Mouse (Mus musculus): ENCODE measurements around the gene Cnppd1. TPM values are rescaled to one million over a fixed set of nuclear protein-coding genes. Genes with fewer than 3 reads are reported as not detected.

The Cnppd1 gene
- polyA plus RNA-seq (2015; fragmentation: Nextera tagmentation; extraction: Ambion mirVana), result 51.1 and 54.4 TPM in 2 replicates

- Histone ChIP-seq H3K4me1 (ENCODE audit: insufficient read depth, low read length) (peaks cover 16% of the 10 kb centered on the region), H3K36me3 (ENCODE audit: insufficient read depth, low read length) (peaks cover 44% of the 10 kb centered on the region), H3K4me3 (ENCODE audit: low read length) (peak within 1 kb of the TSS; percentile 90), H3K27ac (ENCODE audit: low read length) (peak within 1 kb of the TSS; percentile 98), H3K9ac (replicated peaks; ENCODE audit: low read length) (peak within 1 kb of the TSS; percentile 94), H3K4me2 (replicated peaks; ENCODE audit: low read depth, low read length) (peak within 1 kb of the TSS; percentile 94), H3K9me3 (ENCODE audit: low read length) (no peaks in the 10 kb centered on the region), H3K27me3 (ENCODE audit: insufficient read depth, low read length) (no peaks in the 10 kb centered on the region)
- under 1% methylated on average over 84 of the region's 91 CpGs for WGBS
- peak; percentile 88 for ATAC-seq (ENCODE audit: low FRiP score, low TSS enrichment)
Observed at GRCm38 (mm10) chr1:75142301-75143261, at the start of gene Cnppd1, which contains the start of gene Retreg2. Cnppd1 (minus strand) TSS chr1:75142711. Retreg2 (plus strand) TSS chr1:75142778.

- H3K4me2 ChIP-seq (replicated peaks; ENCODE audit: low read depth, low read length), result peak within 1 kb of the TSS; percentile 92
- peak within 1 kb of the TSS; percentile 86 for H3K4me3 ChIP-seq (ENCODE audit: low read length)
- peaks cover 25% of the 10 kb centered on the region for H3K36me3 ChIP-seq (ENCODE audit: insufficient read depth, low read length)
- peak within 1 kb of the TSS; percentile 90 for H3K9ac ChIP-seq (replicated peaks; ENCODE audit: low read length)
- under 1% methylated on average over 55 of the region's 56 CpGs for WGBS
- peak; percentile 99 for ATAC-seq (ENCODE audit: low FRiP score, low TSS enrichment)
- peaks cover 23% of the 10 kb centered on the region for H3K4me1 ChIP-seq (ENCODE audit: insufficient read depth, low read length)
- H3K27me3 ChIP-seq (ENCODE audit: insufficient read depth, low read length), result no peaks in the 10 kb centered on the region
- H3K9me3 ChIP-seq (ENCODE audit: low read length), result no peaks in the 10 kb centered on the region
- H3K27ac ChIP-seq (ENCODE audit: low read length), result peak within 1 kb of the TSS; percentile 94
Observed at GRCm38 (mm10) chr1:75191622-75192402, 49.3 kb upstream of the Cnppd1 start, which contains the start of the genes Ankzf1 and Atg9a. Ankzf1 (plus strand) TSS chr1:75192151. Atg9a (minus strand) TSS chr1:75192196.

- Histone ChIP-seq H3K9ac (replicated peaks; ENCODE audit: low read length) (peak overlapping the region; percentile 89), H3K36me3 (ENCODE audit: insufficient read depth, low read length) (peaks cover 26% of the 10 kb centered on the region), H3K27me3 (ENCODE audit: insufficient read depth, low read length) (no peaks in the 10 kb centered on the region), H3K27ac (ENCODE audit: low read length) (peak overlapping the region; percentile 89), H3K4me3 (ENCODE audit: low read length) (peak overlapping the region; percentile 86), H3K9me3 (ENCODE audit: low read length) (no peaks in the 10 kb centered on the region), H3K4me1 (ENCODE audit: insufficient read depth, low read length) (peaks cover 23% of the 10 kb centered on the region), H3K4me2 (replicated peaks; ENCODE audit: low read depth, low read length) (peak overlapping the region; percentile 67)
- no peak for ATAC-seq (ENCODE audit: low FRiP score, low TSS enrichment)
- 47% methylated on average over 5 of the region's 5 CpGs for WGBS
Observed at GRCm38 (mm10) chr1:75191258-75191621, 48.7 kb upstream of the Cnppd1 start.

- Histone ChIP-seq H3K9ac (replicated peaks; ENCODE audit: low read length) (peak overlapping the region; percentile 89; the same call in 1 of the 2 replicates), H3K4me2 (replicated peaks; ENCODE audit: low read depth, low read length) (no peak overlapping the region), H3K27me3 (ENCODE audit: insufficient read depth, low read length) (no peaks in the 10 kb centered on the region), H3K9me3 (ENCODE audit: low read length) (no peaks in the 10 kb centered on the region), H3K4me3 (ENCODE audit: low read length) (no peak overlapping the region; the same call in 1 of the 2 replicates), H3K27ac (ENCODE audit: low read length) (no peak overlapping the region), H3K4me1 (ENCODE audit: insufficient read depth, low read length) (peaks cover 23% of the 10 kb centered on the region), H3K36me3 (ENCODE audit: insufficient read depth, low read length) (peaks cover 26% of the 10 kb centered on the region)
- ATAC-seq (ENCODE audit: low FRiP score, low TSS enrichment), result no peak
- WGBS, result 65% methylated on average over 2 of the region's 2 CpGs
Observed at GRCm38 (mm10) chr1:75190577-75190976, 48.1 kb upstream of the Cnppd1 start.

GRCm38 (mm10) chr1:75187914-75188483, 45.5 kb upstream of the Cnppd1 start:
- Histone ChIP-seq H3K27ac (ENCODE audit: low read length) (no peak overlapping the region), H3K4me3 (ENCODE audit: low read length) (no peak overlapping the region), H3K9me3 (ENCODE audit: low read length) (no peaks in the 10 kb centered on the region), H3K36me3 (ENCODE audit: insufficient read depth, low read length) (peaks cover 31% of the 10 kb centered on the region), H3K27me3 (ENCODE audit: insufficient read depth, low read length) (no peaks in the 10 kb centered on the region), H3K9ac (replicated peaks; ENCODE audit: low read length) (no peak overlapping the region), H3K4me2 (replicated peaks; ENCODE audit: low read depth, low read length) (no peak overlapping the region), H3K4me1 (ENCODE audit: insufficient read depth, low read length) (peaks cover 14% of the 10 kb centered on the region)
- ATAC-seq (ENCODE audit: low FRiP score, low TSS enrichment), result no peak
- WGBS, result 82% methylated on average over 2 of the region's 2 CpGs

GRCm38 (mm10) chr1:75187126-75187525, 44.6 kb upstream of the Cnppd1 start:
- Histone ChIP-seq H3K9ac (replicated peaks; ENCODE audit: low read length) (no peak overlapping the region), H3K36me3 (ENCODE audit: insufficient read depth, low read length) (peaks cover 37% of the 10 kb centered on the region), H3K4me1 (ENCODE audit: insufficient read depth, low read length) (peaks cover 12% of the 10 kb centered on the region), H3K9me3 (ENCODE audit: low read length) (no peaks in the 10 kb centered on the region), H3K27me3 (ENCODE audit: insufficient read depth, low read length) (no peaks in the 10 kb centered on the region), H3K27ac (ENCODE audit: low read length) (no peak overlapping the region), H3K4me3 (ENCODE audit: low read length) (no peak overlapping the region), H3K4me2 (replicated peaks; ENCODE audit: low read depth, low read length) (no peak overlapping the region)
- ATAC-seq (ENCODE audit: low FRiP score, low TSS enrichment), result no peak

GRCm38 (mm10) chr1:75185495-75185894, 43.0 kb upstream of the Cnppd1 start:
- ATAC-seq (ENCODE audit: low FRiP score, low TSS enrichment), result no peak
- no peak overlapping the region for H3K9ac ChIP-seq (replicated peaks; ENCODE audit: low read length)
- H3K4me3 ChIP-seq (ENCODE audit: low read length), result no peak overlapping the region
- H3K36me3 ChIP-seq (ENCODE audit: insufficient read depth, low read length), result peaks cover 42% of the 10 kb centered on the region
- 90% methylated on average over 11 of the region's 11 CpGs for WGBS
- no peak overlapping the region for H3K4me2 ChIP-seq (replicated peaks; ENCODE audit: low read depth, low read length)
- H3K9me3 ChIP-seq (ENCODE audit: low read length), result no peaks in the 10 kb centered on the region
- no peak overlapping the region for H3K27ac ChIP-seq (ENCODE audit: low read length)
- peaks cover 4% of the 10 kb centered on the region; the same call in 1 of the 2 replicates for H3K4me1 ChIP-seq (ENCODE audit: insufficient read depth, low read length)
- H3K27me3 ChIP-seq (ENCODE audit: insufficient read depth, low read length), result no peaks in the 10 kb centered on the region

- peaks cover 8% of the 10 kb centered on the region for H3K4me1 ChIP-seq (ENCODE audit: insufficient read depth, low read length)
- 76% methylated on average over 4 of the region's 4 CpGs for WGBS
- H3K4me3 ChIP-seq (ENCODE audit: low read length), result no peak overlapping the region
- no peaks in the 10 kb centered on the region for H3K9me3 ChIP-seq (ENCODE audit: low read length)
- H3K36me3 ChIP-seq (ENCODE audit: insufficient read depth, low read length), result peaks cover 43% of the 10 kb centered on the region
- no peak for ATAC-seq (ENCODE audit: low FRiP score, low TSS enrichment)
- no peak overlapping the region for H3K9ac ChIP-seq (replicated peaks; ENCODE audit: low read length)
- no peaks in the 10 kb centered on the region for H3K27me3 ChIP-seq (ENCODE audit: insufficient read depth, low read length)
- no peak overlapping the region for H3K4me2 ChIP-seq (replicated peaks; ENCODE audit: low read depth, low read length)
- no peak overlapping the region for H3K27ac ChIP-seq (ENCODE audit: low read length)
Observed at GRCm38 (mm10) chr1:75182160-75182559, 39.6 kb upstream of the Cnppd1 start.

GRCm38 (mm10) chr1:75181377-75181870, 38.9 kb upstream of the Cnppd1 start:
- Histone ChIP-seq H3K27me3 (ENCODE audit: insufficient read depth, low read length) (no peaks in the 10 kb centered on the region), H3K4me2 (replicated peaks; ENCODE audit: low read depth, low read length) (no peak overlapping the region), H3K4me1 (ENCODE audit: insufficient read depth, low read length) (peaks cover 8% of the 10 kb centered on the region), H3K4me3 (ENCODE audit: low read length) (no peak overlapping the region), H3K9ac (replicated peaks; ENCODE audit: low read length) (no peak overlapping the region), H3K36me3 (ENCODE audit: insufficient read depth, low read length) (peaks cover 44% of the 10 kb centered on the region), H3K27ac (ENCODE audit: low read length) (no peak overlapping the region), H3K9me3 (ENCODE audit: low read length) (no peaks in the 10 kb centered on the region)
- WGBS, result 87% methylated on average over 4 of the region's 4 CpGs
- no peak for ATAC-seq (ENCODE audit: low FRiP score, low TSS enrichment)
